ENCODE assay signal across 12 mouse cellular contexts in the genomic region with DNA sequence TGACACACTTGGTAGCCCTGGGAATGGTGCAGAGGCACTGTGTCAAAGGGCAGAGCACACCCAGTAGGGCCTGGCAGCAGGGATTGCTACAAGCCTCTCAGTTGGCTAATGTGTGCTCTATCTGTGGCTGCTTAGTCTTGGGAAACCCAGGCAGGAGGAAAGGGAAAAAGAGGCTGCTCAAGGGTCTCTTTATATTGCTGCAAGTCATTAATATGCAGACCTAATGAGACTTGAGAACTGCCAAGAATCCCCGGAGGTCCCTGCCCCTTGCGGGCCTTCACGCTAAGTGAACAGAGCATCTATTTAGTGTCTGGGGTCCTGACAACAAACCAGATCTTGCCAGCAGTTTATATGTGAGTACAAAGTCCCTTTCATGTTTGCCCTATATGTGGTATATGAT. TPM values are rescaled to one million over a fixed set of nuclear protein-coding genes. Genes with fewer than 3 reads are reported as not detected.
A peak's percentile ranks its signal among the peaks of the same experiment; 100 is the strongest.
DNase-seq lines count a peak whose midpoint lies in the region; ATAC-seq and TF ChIP-seq lines count a peak whose summit lies in the region.
"Had no signal": no experiment of that assay in that cellular context is flagged by ENCODE, and none has a peak within 500 bp of the region (broad histone marks: within the 10 kb centered on the region; RNA-seq: fewer than 3 reads in every experiment).

No protein-coding gene starts in this region.

- 0 out of 2 replicates have a peak, but pooled peaks have one; percentile 17 for ATAC-seq in frontal cortex, adult (ENCODE audit: low TSS enrichment)
- ATAC-seq in embryonic facial prominence, embryonic 14.5 days (ENCODE audit: low read depth), result peak; percentile 37; the same call in 1 of the 2 replicates
- peak; percentile 84 for ATAC-seq in hindbrain, embryonic 16.5 days
- ATAC-seq in midbrain, postnatal 0 days (ENCODE audit: low FRiP score), result peak; percentile 65; the same call in 1 of the 2 replicates
- ATAC-seq in heart, embryonic 11.5 days (replicated peaks; ENCODE audit: insufficient number of reproducible peaks, low FRiP score, low TSS enrichment), result no peak

- no peak for TF ChIP-seq CTCF in midbrain, postnatal 0 days (IDR thresholded peaks at IDR 0.05)

- WGBS in embryonic facial prominence, embryonic 14.5 days, result 24% methylated on average over 3 of the region's 3 CpGs
- WGBS in hindbrain, embryonic 16.5 days, result 24% methylated on average over 3 of the region's 3 CpGs
- WGBS in midbrain, postnatal 0 days, result 10% methylated on average over 3 of the region's 3 CpGs
- 70% methylated on average over 3 of the region's 3 CpGs for WGBS in heart, embryonic 11.5 days (ENCODE audit: insufficient replicate concordance)

- H3K9me3 ChIP-seq in embryonic facial prominence, embryonic 14.5 days (ENCODE audit: control insufficient read depth, low read length), result no peaks in the 10 kb centered on the region
- no peaks in the 10 kb centered on the region for H3K9me3 ChIP-seq in hindbrain, embryonic 16.5 days (ENCODE audit: control insufficient read depth, low read length)
- no peaks in the 10 kb centered on the region for H3K9me3 ChIP-seq in midbrain, postnatal 0 days (ENCODE audit: low read length)
- H3K9me3 ChIP-seq in heart, embryonic 11.5 days (replicated peaks; ENCODE audit: control insufficient read depth, low read length), result no peaks in the 10 kb centered on the region
- H3K9me3 ChIP-seq: heart, embryonic 12.5 days; limb, embryonic 12.5 days had no signal

- no peaks in the 10 kb centered on the region for H3K36me3 ChIP-seq in embryonic facial prominence, embryonic 14.5 days (ENCODE audit: control insufficient read depth, insufficient read depth, low read length)
- H3K36me3 ChIP-seq in hindbrain, embryonic 16.5 days (ENCODE audit: control insufficient read depth, insufficient read depth, low read length), result no peaks in the 10 kb centered on the region
- 0 out of 2 replicates have a peak, but pooled peaks cover 2% of the 10 kb centered on the region for H3K36me3 ChIP-seq in midbrain, postnatal 0 days (ENCODE audit: insufficient read depth, low read length)
- no peaks in the 10 kb centered on the region for H3K36me3 ChIP-seq in heart, embryonic 11.5 days (ENCODE audit: control insufficient read depth, insufficient read depth, low read length)
- H3K36me3 ChIP-seq: heart, embryonic 12.5 days; limb, embryonic 12.5 days had no signal

- DNase-seq in frontal cortex, postnatal 25 days (ENCODE audit: low spot score in 2 of 2), result no peak
- peak; percentile 32 for DNase-seq in embryonic facial prominence, embryonic 14.5 days (ENCODE audit: low spot score)
- DNase-seq in midbrain, postnatal 0 days (ENCODE audit: low spot score), result peak; percentile 82
- DNase-seq in heart, postnatal 10 days, result no peak
- DNase-seq in adrenal gland, postnatal 10 days, result no peak
- DNase-seq: kidney, adult 2 months; lung, postnatal 36 days had no signal

- H3K27ac ChIP-seq in embryonic facial prominence, embryonic 14.5 days (replicated peaks; ENCODE audit: low read depth, low read length), result no peak overlapping the region
- H3K27ac ChIP-seq in hindbrain, embryonic 16.5 days (ENCODE audit: low read depth, low read length), result peak overlapping the region; percentile 19; the same call in 1 of the 2 replicates
- H3K27ac ChIP-seq in midbrain, postnatal 0 days (ENCODE audit: low read depth, low read length), result no peak overlapping the region
- H3K27ac ChIP-seq in heart, embryonic 11.5 days (ENCODE audit: low read depth, low read length), result no peak overlapping the region
- H3K27ac ChIP-seq: limb, embryonic 12.5 days had no signal

- peaks cover 20% of the 10 kb centered on the region for H3K27me3 ChIP-seq in embryonic facial prominence, embryonic 14.5 days (replicated peaks; ENCODE audit: control insufficient read depth, insufficient read depth, low read length)
- H3K27me3 ChIP-seq in hindbrain, embryonic 16.5 days (replicated peaks; ENCODE audit: control insufficient read depth, insufficient read depth, low read length), result no peaks in the 10 kb centered on the region
- no peaks in the 10 kb centered on the region for H3K27me3 ChIP-seq in midbrain, postnatal 0 days (ENCODE audit: insufficient read depth, low read length)
- peaks cover 22% of the 10 kb centered on the region for H3K27me3 ChIP-seq in heart, embryonic 11.5 days (ENCODE audit: control insufficient read depth, insufficient read depth, low read length)

- intact Hi-C loops in heart, postnatal 10 days (cut with DNase I), result no loop called here

- no peak overlapping the region for H3K9ac ChIP-seq in embryonic facial prominence, embryonic 14.5 days (ENCODE audit: low read depth, low read length)
- 0 out of 2 replicates have a peak overlapping the region, but pooled peaks have one; percentile 27 for H3K9ac ChIP-seq in hindbrain, embryonic 16.5 days (ENCODE audit: low read depth, low read length)
- no peak overlapping the region for H3K9ac ChIP-seq in midbrain, postnatal 0 days (replicated peaks; ENCODE audit: low read length, poor library complexity, severe bottlenecking)
- no peak overlapping the region for H3K9ac ChIP-seq in heart, embryonic 11.5 days (ENCODE audit: low read depth, low read length)
- H3K9ac ChIP-seq: heart, embryonic 12.5 days; limb, embryonic 12.5 days had no signal

- no peaks in the 10 kb centered on the region for H3K4me1 ChIP-seq in embryonic facial prominence, embryonic 14.5 days (ENCODE audit: control insufficient read depth, insufficient read depth, low read length)
- peaks cover 10% of the 10 kb centered on the region for H3K4me1 ChIP-seq in hindbrain, embryonic 16.5 days (ENCODE audit: control insufficient read depth, insufficient read depth, low read depth, low read length)
- H3K4me1 ChIP-seq in midbrain, postnatal 0 days (ENCODE audit: insufficient read depth, low read length), result peaks cover 4% of the 10 kb centered on the region; the same call in 1 of the 2 replicates
- H3K4me1 ChIP-seq in heart, embryonic 11.5 days (ENCODE audit: control insufficient read depth, insufficient read depth, low read length), result peaks cover 7% of the 10 kb centered on the region; the same call in 1 of the 2 replicates

- H3K4me3 ChIP-seq in embryonic facial prominence, embryonic 14.5 days (ENCODE audit: low read depth, low read length), result no peak overlapping the region
- H3K4me3 ChIP-seq in hindbrain, embryonic 16.5 days (ENCODE audit: low read length), result peak overlapping the region; percentile 30
- peak overlapping the region; percentile 31 for H3K4me3 ChIP-seq in midbrain, postnatal 0 days (ENCODE audit: low read depth, low read length)
- H3K4me3 ChIP-seq in heart, embryonic 11.5 days (ENCODE audit: low read depth, low read length), result no peak overlapping the region
- H3K4me3 ChIP-seq: heart, embryonic 12.5 days; limb, embryonic 12.5 days had no signal

- H3K4me2 ChIP-seq in embryonic facial prominence, embryonic 14.5 days (ENCODE audit: low read depth, low read length), result 0 out of 2 replicates have a peak overlapping the region, but pooled peaks have one; percentile 0
- peak overlapping the region; percentile 55 for H3K4me2 ChIP-seq in hindbrain, embryonic 16.5 days (ENCODE audit: low read length)
- peak overlapping the region; percentile 52 for H3K4me2 ChIP-seq in midbrain, postnatal 0 days (ENCODE audit: low read depth, low read length, poor library complexity, severe bottlenecking)
- no peak overlapping the region for H3K4me2 ChIP-seq in heart, embryonic 11.5 days
- H3K4me2 ChIP-seq: heart, embryonic 12.5 days; limb, embryonic 12.5 days had no signal

RNA-seq across cellular contexts. Expression of gene Pcdh10, which starts 6.8 kb away (rescaled TPM):
- 6.1 and 6.3 TPM in 2 replicates for polyA plus RNA-seq in embryonic facial prominence, embryonic 14.5 days (2014; fragmentation: Nextera tagmentation; extraction: Ambion mirVana)
- polyA plus RNA-seq in hindbrain, embryonic 16.5 days (2015; fragmentation: Nextera tagmentation; extraction: Ambion mirVana), result 18.9 and 19.0 TPM in 2 replicates
- total RNA-seq in midbrain, postnatal 0 days (2014; rRNA removed), result 169 and 181 TPM in 2 replicates
- polyA plus RNA-seq in midbrain, postnatal 0 days (2015; fragmentation: Nextera tagmentation; extraction: Ambion mirVana), result 23.5 and 26.7 TPM in 2 replicates
- under 1 TPM in 1 of 2 experiments, not detected in 1; 0.02 TPM for total RNA-seq in heart, postnatal 10 days (2021)
- total RNA-seq in adrenal gland, postnatal 10 days (2021), result 1 to 10 TPM; 4.4 to 6.5 TPM
- 0.43 and 0.76 TPM in 2 replicates for polyA plus RNA-seq in heart, embryonic 11.5 days (2014; fragmentation: Nextera tagmentation; extraction: Ambion mirVana)

Comparison
In these comparisons a context has a peak if more than half of its experiments do, and no peak if none do; other contexts are left out.
1. DNase-seq: peak in embryonic facial prominence, embryonic 14.5 days (single experiment) and midbrain, postnatal 0 days (single experiment); none in frontal cortex, postnatal 25 days (0 of 2), heart, postnatal 10 days (0 of 2) and adrenal gland, postnatal 10 days (single experiment).
2. H3K4me3 ChIP-seq: peak in hindbrain, embryonic 16.5 days (single experiment) and midbrain, postnatal 0 days (single experiment); none in embryonic facial prominence, embryonic 14.5 days (single experiment) and heart, embryonic 11.5 days (single experiment).